Mouse (Mus musculus): ENCODE data around the gene Sdhc. TPM values are rescaled to one million over a fixed set of nuclear protein-coding genes. Genes with fewer than 3 reads are reported as not detected.
A peak's percentile ranks its signal among the peaks of the same experiment; 100 is the strongest.

Gene Sdhc
- total and polyA plus RNA-seq, 3 experiments: 87.5 to 205 (median 153) TPM

DNA sequence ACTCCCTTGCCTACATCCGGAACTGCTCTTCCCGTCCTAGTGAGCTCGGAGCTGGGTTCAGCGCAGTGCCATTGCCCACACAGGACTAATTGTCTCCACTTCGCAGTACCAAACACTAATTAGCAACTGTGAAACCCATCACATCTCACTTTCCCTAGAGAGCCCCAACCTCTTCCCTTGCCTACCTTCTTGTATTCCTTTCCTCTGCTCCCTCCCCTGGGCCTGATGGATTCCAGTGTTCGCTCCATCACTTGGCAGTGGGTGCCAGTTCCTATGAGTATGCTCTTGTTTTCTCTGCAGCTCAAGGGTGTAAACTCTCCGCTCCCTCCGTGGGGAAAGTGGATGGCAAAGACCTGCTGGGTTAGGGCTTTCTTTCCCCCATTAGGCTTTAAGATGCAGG lies 35.3 kb upstream of the Sdhc start:
- Histone ChIP-seq H3K9ac (ENCODE audit: insufficient read depth, low read depth) (no peak overlapping the region), H3K27ac (ENCODE audit: insufficient read depth, low read depth) (no peak overlapping the region), H3K36me3 (replicated peaks in 1 of 2; ENCODE audit: control insufficient read depth in 1 of 2, insufficient read depth in 1 of 2, low read length in 1 of 2) (no peaks in the 10 kb centered on the region), H3K4me3 (replicated peaks in 1 of 3; ENCODE audit: low read depth in 2 of 3, low read length in 2 of 3, poor library complexity in 1 of 3) (no peak overlapping the region), H3K27me3 (replicated peaks) (no peaks in the 10 kb centered on the region), H3K4me1 (ENCODE audit: control insufficient read depth in 1 of 2, insufficient read depth in 2 of 2) (peaks cover 8 to 15% of the 10 kb centered on the region in 2 experiments), H3K9me3 (replicated peaks; ENCODE audit: low read length) (no peaks in the 10 kb centered on the region), H3K79me2 (replicated peaks; ENCODE audit: control insufficient read depth, extremely low read depth, insufficient read depth, poor library complexity, severe bottlenecking) (no peaks in the 10 kb centered on the region), H3K4me2 (ENCODE audit: insufficient read depth, low read depth, poor library complexity, severe bottlenecking) (no peak overlapping the region)
- dilution Hi-C loops (cut with MboI; ENCODE audit: extremely low pct_ligation_motif_present, extremely low pct_unique_long_range_greater_than_20kb, low sequenced_read_pairs): no loop called here
- no peak for DNase-seq (ENCODE audit: extremely low read depth)
- in situ Hi-C loops (cut with MboI; ENCODE audit: low pct_ligation_motif_present, low pct_unique_long_range_greater_than_20kb, low sequenced_read_pairs): no loop called here
- TF ChIP-seq CHD2 (IDR thresholded peaks at IDR 0.05; ENCODE audit: low read length): no peak
- TF ChIP-seq MEF2A (IDR thresholded peaks at IDR 0.05; ENCODE audit: borderline replicate concordance, low read depth, low read length): no peak
- TF ChIP-seq SIN3A (IDR thresholded peaks at IDR 0.05; ENCODE audit: low read length): no peak
- no peak for TF ChIP-seq USF1 (IDR thresholded peaks at IDR 0.05; ENCODE audit: low read depth, low read length)
- no peak for TF ChIP-seq NELFE (IDR thresholded peaks at IDR 0.05; ENCODE audit: low read depth, low read length)
- TF ChIP-seq KAT2A (IDR thresholded peaks at IDR 0.05; ENCODE audit: insufficient replicate concordance, low read length): no peak
- TF ChIP-seq JUND (conservative IDR thresholded peaks at IDR 0.05; ENCODE audit: low read depth, low read length): no peak
- no peak for TF ChIP-seq ZMIZ1 (IDR thresholded peaks at IDR 0.05; ENCODE audit: low read depth, low read length)
- TF ChIP-seq MAFK (IDR thresholded peaks at IDR 0.05; ENCODE audit: insufficient replicate concordance, low read length): no peak
- no peak for TF ChIP-seq CTCF (conservative IDR thresholded peaks at IDR 0.05 in 1 of 2, IDR thresholded peaks at IDR 0.05 in 1 of 2; ENCODE audit: low read depth in 2 of 2, low read length in 2 of 2)
- TF ChIP-seq SMC3 (IDR thresholded peaks at IDR 0.05; ENCODE audit: low read depth, low read length): no peak
- TF ChIP-seq IRF4 (IDR thresholded peaks at IDR 0.05; ENCODE audit: low read depth, low read length): no peak
- TF ChIP-seq MAX (IDR thresholded peaks at IDR 0.05; ENCODE audit: low read length): no peak
- no peak for TF ChIP-seq PAX5 (IDR thresholded peaks at IDR 0.05; ENCODE audit: low read length)
- TF ChIP-seq ZNF384 (IDR thresholded peaks at IDR 0.05; ENCODE audit: low read depth, low read length): no peak
- no peak for TF ChIP-seq UBTF (IDR thresholded peaks at IDR 0.05; ENCODE audit: low read depth, low read length)
- TF ChIP-seq MYC (IDR thresholded peaks at IDR 0.05; ENCODE audit: low read depth, low read length): no peak
- no peak for TF ChIP-seq POLR2A (IDR thresholded peaks at IDR 0.05; ENCODE audit: low read depth, low read length)
- TF ChIP-seq MXI1 (IDR thresholded peaks at IDR 0.05; ENCODE audit: low read depth, low read length): no peak
- no peak for TF ChIP-seq TCF12 (IDR thresholded peaks at IDR 0.05; ENCODE audit: low read depth, low read length)

DNA sequence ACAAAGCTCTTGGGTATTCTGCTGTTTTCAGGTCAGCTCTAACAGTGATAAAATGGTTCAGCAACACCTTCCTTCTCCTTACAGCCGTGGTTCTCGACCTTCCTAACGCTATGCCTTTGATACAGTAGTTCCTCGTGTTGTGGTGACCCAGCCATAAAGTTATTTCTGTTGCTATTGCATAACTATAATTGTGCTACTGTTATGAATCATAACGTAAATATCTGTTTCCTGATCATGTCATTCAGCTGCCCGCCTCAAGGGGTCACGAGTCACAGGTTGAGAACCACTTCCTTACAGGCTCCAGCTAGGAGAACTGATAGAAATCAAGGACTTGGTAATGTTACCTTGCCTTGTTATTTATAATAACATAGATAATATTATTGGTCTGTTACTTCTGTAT lies 33.9 kb upstream of the Sdhc start:
- peak; percentile 73 for DNase-seq (ENCODE audit: extremely low read depth)
- no peaks in the 10 kb centered on the region for H3K27me3 ChIP-seq (replicated peaks)
- H3K9me3 ChIP-seq (replicated peaks; ENCODE audit: low read length): no peaks in the 10 kb centered on the region
- H3K4me2 ChIP-seq (ENCODE audit: insufficient read depth, low read depth, poor library complexity, severe bottlenecking): peak overlapping the region; percentile 47
- in situ Hi-C loops (cut with MboI; ENCODE audit: low pct_ligation_motif_present, low pct_unique_long_range_greater_than_20kb, low sequenced_read_pairs): no loop called here
- H3K9ac ChIP-seq (ENCODE audit: insufficient read depth, low read depth): no peak overlapping the region
- H3K4me1 ChIP-seq (ENCODE audit: control insufficient read depth in 1 of 2, insufficient read depth in 2 of 2): peaks cover 8 to 15% of the 10 kb centered on the region in 2 experiments
- no peaks in the 10 kb centered on the region for H3K79me2 ChIP-seq (replicated peaks; ENCODE audit: control insufficient read depth, extremely low read depth, insufficient read depth, poor library complexity, severe bottlenecking)
- no peak overlapping the region for H3K27ac ChIP-seq (ENCODE audit: insufficient read depth, low read depth)
- H3K36me3 ChIP-seq (replicated peaks in 1 of 2; ENCODE audit: control insufficient read depth in 1 of 2, insufficient read depth in 1 of 2, low read length in 1 of 2): no peaks in the 10 kb centered on the region
- H3K4me3 ChIP-seq (replicated peaks in 1 of 3; ENCODE audit: low read depth in 2 of 3, low read length in 2 of 3, poor library complexity in 1 of 3): no peak overlapping the region
- dilution Hi-C loops (cut with MboI; ENCODE audit: extremely low pct_ligation_motif_present, extremely low pct_unique_long_range_greater_than_20kb, low sequenced_read_pairs): no loop called here
- TF ChIP-seq MAZ (IDR thresholded peaks at IDR 0.05; ENCODE audit: low read depth, low read length) (no peak), JUN (IDR thresholded peaks at IDR 0.05; ENCODE audit: insufficient read depth, low read depth, low read length) (peak; percentile 79), PAX5 (IDR thresholded peaks at IDR 0.05; ENCODE audit: low read length) (no peak), CTCF (conservative IDR thresholded peaks at IDR 0.05 in 1 of 2, IDR thresholded peaks at IDR 0.05 in 1 of 2; ENCODE audit: low read depth in 2 of 2, low read length in 2 of 2) (peak; percentile 36 to 61), TBP (conservative IDR thresholded peaks at IDR 0.05; ENCODE audit: low read depth, low read length) (no peak), USF2 (conservative IDR thresholded peaks at IDR 0.05; ENCODE audit: low read depth, low read length) (no peak), SIN3A (IDR thresholded peaks at IDR 0.05; ENCODE audit: low read length) (0 out of 2 replicates have a peak, but pooled peaks have one; percentile 15), POLR2A (IDR thresholded peaks at IDR 0.05; ENCODE audit: low read depth, low read length) (no peak), MAFK (IDR thresholded peaks at IDR 0.05; ENCODE audit: insufficient replicate concordance, low read length) (no peak), NELFE (IDR thresholded peaks at IDR 0.05; ENCODE audit: low read depth, low read length) (no peak; the same call in 1 of the 2 replicates), BHLHE40 (IDR thresholded peaks at IDR 0.05; ENCODE audit: low read depth, low read length) (peak; percentile 74), HCFC1 (IDR thresholded peaks at IDR 0.05; ENCODE audit: low read depth, low read length) (no peak), MXI1 (IDR thresholded peaks at IDR 0.05; ENCODE audit: low read depth, low read length) (no peak), NRF1 (IDR thresholded peaks at IDR 0.05; ENCODE audit: low read depth, low read length) (no peak), ZNF384 (IDR thresholded peaks at IDR 0.05; ENCODE audit: low read depth, low read length) (no peak), MYC (IDR thresholded peaks at IDR 0.05; ENCODE audit: low read depth, low read length) (peak; percentile 63; the same call in 1 of the 2 replicates), MAX (IDR thresholded peaks at IDR 0.05; ENCODE audit: low read length) (peak; percentile 53; the same call in 1 of the 2 replicates), CHD2 (IDR thresholded peaks at IDR 0.05; ENCODE audit: low read length) (no peak; the same call in 1 of the 2 replicates), TCF12 (IDR thresholded peaks at IDR 0.05; ENCODE audit: low read depth, low read length) (no peak), RCOR1 (conservative IDR thresholded peaks at IDR 0.05; ENCODE audit: low read depth, low read length) (no peak), MEF2A (IDR thresholded peaks at IDR 0.05; ENCODE audit: borderline replicate concordance, low read depth, low read length) (peak; percentile 74), JUND (conservative IDR thresholded peaks at IDR 0.05; ENCODE audit: low read depth, low read length) (peak; percentile 92), POLR2AphosphoS2 (IDR thresholded peaks at IDR 0.05; ENCODE audit: low read depth, low read length) (no peak), SMC3 (IDR thresholded peaks at IDR 0.05; ENCODE audit: low read depth, low read length) (peak; percentile 24; the same call in 1 of the 2 replicates), IRF4 (IDR thresholded peaks at IDR 0.05; ENCODE audit: low read depth, low read length) (peak; percentile 91), CHD1 (IDR thresholded peaks at IDR 0.05; ENCODE audit: low read depth, low read length) (no peak)

Measured in CH12.LX (cell line).